Mouse (Mus musculus) heart, embryonic 16.5 days (tissue): ENCODE data around the gene Cfc1. TPM values are rescaled to one million over a fixed set of nuclear protein-coding genes. Genes with fewer than 3 reads are reported as not detected.
"Not testable (repeated sequence)": the region's sequence is repeated elsewhere in the genome, so short reads cannot be mapped to it uniquely, and the experiment has no call there.

Experiments
- ATAC-seq: fragments of 200-750 bp; cut with Nextera tagmentation; replicated peaks from 2 replicates; pipeline ENCODE4 v1.8.0; 2017; ENCODE audit warnings: moderate number of reproducible peaks; ENCODE audit not compliant: insufficient read depth, low FRiP score; ENCODE audit errors: extremely low read depth
- H3K27ac ChIP-seq: fragments of 300-500 bp; sonication (generic); 2 replicates; pipeline ENCODE4 v1.5.1; 2014; ENCODE audit warnings: mild to moderate bottlenecking, low read length, control low read depth, moderate library complexity
- H3K27me3 ChIP-seq: fragments of 300-500 bp; sonication (generic); 2 replicates; pipeline ENCODE4 v1.6.1; 2014; ENCODE audit warnings: low read length, mixed read lengths; ENCODE audit not compliant: control insufficient read depth, insufficient read depth
- H3K36me3 ChIP-seq: fragments of 300-500 bp; sonication (generic); 2 replicates; pipeline ENCODE4 v1.6.1; 2014; ENCODE audit not compliant: control insufficient read depth, insufficient read depth
- H3K4me1 ChIP-seq: fragments of 300-500 bp; sonication (generic); 2 replicates; pipeline ENCODE4 v1.6.1; 2014; ENCODE audit warnings: low read length, mixed read lengths; ENCODE audit not compliant: control insufficient read depth, insufficient read depth
- H3K4me2 ChIP-seq: fragments of 300-500 bp; sonication (generic); 2 replicates; pipeline ENCODE4 v1.6.1; 2014; ENCODE audit warnings: low read depth, mild to moderate bottlenecking, control low read depth, low read length
- H3K4me3 ChIP-seq: fragments of 300-500 bp; sonication (generic); 2 replicates; pipeline ENCODE4 v1.5.1; 2014; ENCODE audit warnings: mild to moderate bottlenecking, control low read depth, low read length
- H3K9ac ChIP-seq: fragments of 300-500 bp; sonication (generic); 2 replicates; pipeline ENCODE4 v1.6.1; 2014; ENCODE audit warnings: low read length, control low read depth
- H3K9me3 ChIP-seq: fragments of 300-500 bp; sonication (generic); replicated peaks from 2 replicates; pipeline ENCODE4 v1.6.1; 2016; ENCODE audit warnings: low read length; ENCODE audit not compliant: control insufficient read depth
- WGBS: fragments of 180-500 bp; shearing (Covaris S2); extraction: QIAGEN DNeasy Blood & Tissue Kit; methylation state at CpG from one replicate; pipeline ENCODE4 v1.1.7; 2014; 5-methylcytosine and 5-hydroxymethylcytosine counted together
- polyA plus RNA-seq: library from polyadenylated mRNA; unstranded; fragments of >200 nt; fragmentation: Nextera tagmentation; extraction: Ambion mirVana; gene quantifications from 2 replicates; pipeline ENCODE4 v1.2.1, GENCODE M21; 2015

Gene Cfc1
- not detected in 2 replicates for polyA plus RNA-seq

- WGBS = 19% methylated on average over 7 of the region's 7 CpGs
- Histone ChIP-seq H3K27me3 (peaks cover 11% of the 10 kb centered on the region), H3K4me2 (peak within 1 kb of the TSS; percentile 39), H3K4me3 (peak within 1 kb of the TSS; percentile 16; the same call in 1 of the 2 replicates)
- H3K4me1 ChIP-seq, H3K9me3 ChIP-seq, H3K27ac ChIP-seq, ATAC-seq, H3K9ac ChIP-seq, H3K36me3 ChIP-seq: not testable (repeated sequence)
Observed at GRCm38 (mm10) chr1:34535043-34535698, at the start of gene Cfc1. Cfc1 (plus strand) TSS chr1:34535648.

DNA sequence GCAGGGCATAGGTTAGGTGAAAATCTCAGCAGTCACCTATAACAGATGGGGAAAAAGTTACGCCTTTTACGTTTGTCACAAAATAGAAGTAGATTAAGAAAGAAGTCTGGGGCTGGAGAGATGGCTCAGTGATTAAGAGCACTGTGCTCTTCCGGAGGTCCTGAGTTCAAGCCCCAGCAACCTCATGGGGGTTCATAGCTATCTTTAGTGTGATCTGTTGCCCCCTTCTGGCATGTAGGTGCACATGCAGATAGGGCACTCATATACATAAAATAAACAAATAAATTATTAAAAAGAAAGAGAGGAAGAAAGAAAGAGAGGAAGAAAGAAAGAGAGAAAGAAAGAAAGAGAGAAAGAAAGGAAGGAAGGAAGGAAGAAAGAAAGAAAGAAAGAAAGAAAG is 48.1 kb upstream of the Cfc1 start:
- no peaks in the 10 kb centered on the region for H3K27me3 ChIP-seq
- no peaks in the 10 kb centered on the region for H3K36me3 ChIP-seq
- no peak overlapping the region for H3K4me3 ChIP-seq
- H3K4me1 ChIP-seq = peaks cover 3% of the 10 kb centered on the region; the same call in 1 of the 2 replicates
- WGBS = 88% methylated on average over 3 of the region's 3 CpGs
- H3K4me2 ChIP-seq = no peak overlapping the region
- no peak for ATAC-seq
- H3K9me3 ChIP-seq = no peaks in the 10 kb centered on the region; the same call in 1 of the 2 replicates
- no peak overlapping the region for H3K27ac ChIP-seq
- no peak overlapping the region for H3K9ac ChIP-seq

- WGBS = 79% methylated on average over 6 of the region's 6 CpGs
- H3K4me3 ChIP-seq = no peak overlapping the region
- ATAC-seq = no peak
- H3K9me3 ChIP-seq = no peaks in the 10 kb centered on the region; the same call in 1 of the 2 replicates
- no peak overlapping the region for H3K27ac ChIP-seq
- no peaks in the 10 kb centered on the region for H3K36me3 ChIP-seq
- no peaks in the 10 kb centered on the region; the same call in 1 of the 2 replicates for H3K4me1 ChIP-seq
- no peak overlapping the region for H3K4me2 ChIP-seq
- H3K27me3 ChIP-seq = no peaks in the 10 kb centered on the region
- no peak overlapping the region for H3K9ac ChIP-seq
Observed at GRCm38 (mm10) chr1:34489852-34490541, 45.5 kb upstream of the Cfc1 start.

- WGBS = 79% methylated on average over 4 of the region's 4 CpGs
- H3K27ac ChIP-seq = no peak overlapping the region
- H3K9me3 ChIP-seq = no peaks in the 10 kb centered on the region; the same call in 1 of the 2 replicates
- H3K36me3 ChIP-seq = no peaks in the 10 kb centered on the region
- no peaks in the 10 kb centered on the region for H3K4me1 ChIP-seq
- H3K4me3 ChIP-seq = no peak overlapping the region
- no peak overlapping the region for H3K9ac ChIP-seq
- H3K27me3 ChIP-seq = no peaks in the 10 kb centered on the region
- ATAC-seq = no peak
- H3K4me2 ChIP-seq = no peak overlapping the region
Observed at GRCm38 (mm10) chr1:34491480-34491879, 44.0 kb upstream of the Cfc1 start.

GRCm38 (mm10) chr1:34502991-34503390 is 32.5 kb upstream of the Cfc1 start:
- Histone ChIP-seq H3K9me3 (no peaks in the 10 kb centered on the region), H3K4me2 (no peak overlapping the region), H3K9ac (no peak overlapping the region), H3K4me1 (no peaks in the 10 kb centered on the region), H3K4me3 (no peak overlapping the region), H3K36me3 (no peaks in the 10 kb centered on the region), H3K27me3 (no peaks in the 10 kb centered on the region), H3K27ac (no peak overlapping the region)
- 55% methylated on average over 3 of the region's 3 CpGs for WGBS
- no peak for ATAC-seq

GRCm38 (mm10) chr1:34505307-34505706 is 30.1 kb upstream of the Cfc1 start:
- Histone ChIP-seq H3K4me3 (no peak overlapping the region), H3K4me1 (no peaks in the 10 kb centered on the region), H3K27me3 (no peaks in the 10 kb centered on the region), H3K27ac (no peak overlapping the region), H3K9me3 (no peaks in the 10 kb centered on the region), H3K36me3 (no peaks in the 10 kb centered on the region), H3K4me2 (no peak overlapping the region), H3K9ac (no peak overlapping the region)
- WGBS = 62% methylated on average over 7 of the region's 7 CpGs
- no peak for ATAC-seq

- WGBS = 67% methylated on average over 4 of the region's 4 CpGs
Observed at GRCm38 (mm10) chr1:34505970-34506551, 29.4 kb upstream of the Cfc1 start.

DNA sequence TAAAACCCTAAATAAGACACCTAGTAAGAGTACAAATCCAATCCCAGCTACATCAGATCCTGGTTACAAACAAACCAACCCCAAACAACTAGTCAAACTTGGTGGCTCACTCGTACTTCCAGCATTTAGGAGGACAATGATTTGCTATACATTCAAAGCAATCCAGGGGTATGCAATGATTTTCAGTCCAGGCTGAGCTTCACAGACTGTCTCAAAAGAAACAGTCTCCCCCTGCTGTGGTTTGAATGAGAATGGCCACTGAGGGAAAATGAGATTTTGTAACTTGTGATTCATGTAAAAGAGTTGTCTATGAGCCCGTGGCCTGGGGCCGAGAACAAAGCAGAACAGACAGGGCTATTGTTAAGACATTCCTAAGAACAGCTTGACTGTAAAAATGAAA is 27.5 kb upstream of the Cfc1 start:
- Histone ChIP-seq H3K4me3 (no peak overlapping the region), H3K9ac (no peak overlapping the region), H3K36me3 (no peaks in the 10 kb centered on the region), H3K4me1 (no peaks in the 10 kb centered on the region), H3K9me3 (no peaks in the 10 kb centered on the region), H3K4me2 (no peak overlapping the region), H3K27me3 (no peaks in the 10 kb centered on the region), H3K27ac (no peak overlapping the region)
- 82% methylated on average over 3 of the region's 3 CpGs for WGBS
- no peak for ATAC-seq

More at GRCm38 (mm10) chr1:34505970-34506551, 29.4 kb upstream of the Cfc1 start:
- Histone ChIP-seq H3K4me3 (no peak overlapping the region), H3K4me2 (no peak overlapping the region), H3K27me3 (no peaks in the 10 kb centered on the region), H3K36me3 (no peaks in the 10 kb centered on the region), H3K27ac (no peak overlapping the region), H3K9me3 (no peaks in the 10 kb centered on the region), H3K9ac (no peak overlapping the region), H3K4me1 (no peaks in the 10 kb centered on the region)
- no peak for ATAC-seq

DNA sequence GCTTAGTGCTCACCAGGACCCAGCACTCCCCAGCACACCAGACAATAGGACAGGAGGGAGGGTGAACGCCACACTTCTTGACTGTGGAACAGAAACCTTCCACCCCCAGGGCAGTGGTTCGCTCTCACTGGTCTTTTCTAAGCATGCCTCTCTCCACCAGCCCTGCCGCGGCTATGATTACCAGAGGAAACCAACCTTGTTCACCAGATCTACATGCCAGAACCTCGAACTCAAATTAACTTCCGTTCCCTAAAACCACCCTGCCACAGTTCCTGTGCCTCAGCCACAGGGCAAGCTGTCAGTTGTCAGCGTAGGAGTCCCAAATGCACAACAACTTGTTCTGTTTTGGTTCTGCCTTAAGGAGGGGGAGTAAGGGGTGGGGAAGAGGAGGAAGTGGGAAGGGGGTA is 24.9 kb upstream of the Cfc1 start:
- Histone ChIP-seq H3K4me1 (no peaks in the 10 kb centered on the region), H3K9me3 (no peaks in the 10 kb centered on the region), H3K27ac (no peak overlapping the region), H3K27me3 (no peaks in the 10 kb centered on the region), H3K4me2 (peak overlapping the region; percentile 49), H3K36me3 (no peaks in the 10 kb centered on the region), H3K4me3 (no peak overlapping the region; the same call in 1 of the 2 replicates), H3K9ac (no peak overlapping the region)
- ATAC-seq = no peak
- 5% methylated on average over 7 of the region's 7 CpGs for WGBS
